Comparison of ENCODE assay signal across 1 mouse cellular context in the genomic region with DNA sequence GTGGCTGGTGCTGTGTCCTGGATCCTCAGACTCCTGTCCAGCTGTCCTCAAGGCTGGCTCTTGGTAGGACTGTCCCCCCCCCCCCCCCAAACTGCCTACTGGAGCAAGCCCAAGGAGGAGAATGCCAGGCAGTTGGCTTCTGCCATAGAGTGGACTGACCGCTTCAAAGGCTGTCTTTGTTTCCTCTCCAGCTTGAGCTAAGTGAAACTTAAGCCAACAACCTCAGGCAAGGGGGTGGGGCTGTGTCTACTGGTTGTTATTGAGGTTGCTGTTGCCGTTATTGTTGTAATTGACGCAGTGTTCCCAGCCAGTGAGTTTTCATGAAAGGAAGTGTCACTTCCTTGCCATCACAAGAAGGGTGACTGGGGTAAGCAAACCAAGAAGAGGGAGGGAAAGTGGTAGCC.
TF ChIP-seq lines count a peak whose summit lies in the region.

No protein-coding gene starts in this region.

TF ChIP-seq in CH12.LX, 34 proteins besides CTCF, POLR2A, EP300 and RAD21 (continued from another document):
- no peak for TF ChIP-seq E2F4 (IDR thresholded peaks at IDR 0.05; ENCODE audit: insufficient replicate concordance, low read depth, low read length)
TF ChIP-seq in CH12.LX: peak in this region for 0.
